Mouse (Mus musculus): Measurements from ENCODE around the gene Dlgap5. TPM values are rescaled to one million over a fixed set of nuclear protein-coding genes. Genes with fewer than 3 reads are reported as not detected.
A peak's percentile ranks its signal among the peaks of the same experiment; 100 is the strongest.

Gene Dlgap5
- polyA plus RNA-seq, 1 experiment = 5.9 TPM

GRCm38 (mm10) chr14:47419034-47419625 is 923 bp upstream of the Dlgap5 start:
- no peaks in the 10 kb centered on the region for H3K27me3 ChIP-seq (ENCODE audit: control insufficient read depth, insufficient read depth, low read length)
- peaks cover 18% of the 10 kb centered on the region for H3K4me1 ChIP-seq (ENCODE audit: control insufficient read depth, insufficient read depth, low read length)
- no peak for TF ChIP-seq CTCF (IDR thresholded peaks at IDR 0.05; ENCODE audit: control insufficient read depth, insufficient read depth, insufficient replicate concordance, low read depth, low read length)
- TF ChIP-seq POLR2A (IDR thresholded peaks at IDR 0.05; ENCODE audit: control insufficient read depth, low read depth, low read length) = no peak
- H3K27ac ChIP-seq (ENCODE audit: control insufficient read depth, insufficient read depth, low read depth, low read length) = peak overlapping the region; percentile 79
- no peaks in the 10 kb centered on the region for H3K36me3 ChIP-seq (ENCODE audit: control insufficient read depth, insufficient read depth, low read length)
- H3K4me3 ChIP-seq (ENCODE audit: control insufficient read depth, low read depth, low read length) = peak overlapping the region; percentile 95

DNA sequence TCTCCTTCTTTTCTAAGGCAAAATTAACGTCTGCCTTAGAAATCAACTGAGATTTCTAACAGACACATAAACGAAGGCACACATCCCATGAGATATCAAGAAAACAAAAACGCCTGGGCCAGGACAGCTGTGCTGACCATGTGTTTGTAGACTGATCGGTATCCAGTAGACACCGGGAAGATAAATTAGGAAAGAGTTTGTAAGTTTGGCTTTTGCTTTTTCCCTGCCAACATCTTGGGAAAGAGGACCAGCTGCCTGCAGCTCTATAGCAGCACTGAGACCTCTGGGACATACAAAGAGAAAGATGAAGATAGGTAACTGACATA is 422 bp upstream of the Dlgap5 start:
- H3K27ac ChIP-seq (ENCODE audit: control insufficient read depth, insufficient read depth, low read depth, low read length) = peak overlapping the region; percentile 79
- H3K27me3 ChIP-seq (ENCODE audit: control insufficient read depth, insufficient read depth, low read length) = no peaks in the 10 kb centered on the region
- no peaks in the 10 kb centered on the region for H3K36me3 ChIP-seq (ENCODE audit: control insufficient read depth, insufficient read depth, low read length)
- TF ChIP-seq CTCF (IDR thresholded peaks at IDR 0.05; ENCODE audit: control insufficient read depth, insufficient read depth, insufficient replicate concordance, low read depth, low read length) (no peak), POLR2A (IDR thresholded peaks at IDR 0.05; ENCODE audit: control insufficient read depth, low read depth, low read length) (no peak)
- H3K4me1 ChIP-seq (ENCODE audit: control insufficient read depth, insufficient read depth, low read length) = peaks cover 18% of the 10 kb centered on the region
- H3K4me3 ChIP-seq (ENCODE audit: control insufficient read depth, low read depth, low read length) = peak overlapping the region; percentile 95

- Histone ChIP-seq H3K4me1 (ENCODE audit: control insufficient read depth, insufficient read depth, low read length) (peaks cover 18% of the 10 kb centered on the region), H3K27ac (ENCODE audit: control insufficient read depth, insufficient read depth, low read depth, low read length) (no peak overlapping the region), H3K27me3 (ENCODE audit: control insufficient read depth, insufficient read depth, low read length) (no peaks in the 10 kb centered on the region), H3K4me3 (ENCODE audit: control insufficient read depth, low read depth, low read length) (peak overlapping the region; percentile 13), H3K36me3 (ENCODE audit: control insufficient read depth, insufficient read depth, low read length) (no peaks in the 10 kb centered on the region)
- TF ChIP-seq POLR2A (IDR thresholded peaks at IDR 0.05; ENCODE audit: control insufficient read depth, low read depth, low read length) (no peak), CTCF (IDR thresholded peaks at IDR 0.05; ENCODE audit: control insufficient read depth, insufficient read depth, insufficient replicate concordance, low read depth, low read length) (no peak)
Observed at GRCm38 (mm10) chr14:47417346-47417745, 861 bp downstream of the Dlgap5 start.

DNA sequence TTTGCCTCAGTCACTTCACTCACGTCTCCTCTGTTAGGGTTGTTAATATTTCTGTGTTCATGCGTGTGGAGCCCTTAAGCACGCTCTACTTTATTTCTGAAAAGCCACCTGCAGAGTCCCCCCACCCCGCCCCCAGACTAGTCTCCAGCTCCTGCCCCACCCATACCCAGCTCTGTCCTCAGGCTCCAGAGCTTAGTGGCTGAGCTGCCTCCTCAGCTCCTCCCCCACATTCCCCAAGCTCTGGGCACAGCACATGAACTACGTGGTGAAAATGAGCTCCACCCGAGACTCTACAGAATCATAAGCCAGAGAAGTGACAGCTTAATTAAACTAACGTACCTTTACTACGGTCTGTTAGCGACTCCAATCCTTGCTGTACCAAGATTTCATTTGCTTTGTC is 12.2 kb downstream of the Dlgap5 start:
- Histone ChIP-seq H3K4me1 (ENCODE audit: control insufficient read depth, insufficient read depth, low read length) (no peaks in the 10 kb centered on the region), H3K27ac (ENCODE audit: control insufficient read depth, insufficient read depth, low read depth, low read length) (no peak overlapping the region), H3K27me3 (ENCODE audit: control insufficient read depth, insufficient read depth, low read length) (no peaks in the 10 kb centered on the region), H3K4me3 (ENCODE audit: control insufficient read depth, low read depth, low read length) (no peak overlapping the region), H3K36me3 (ENCODE audit: control insufficient read depth, insufficient read depth, low read length) (no peaks in the 10 kb centered on the region; the same call in 1 of the 2 replicates)
- no peak for TF ChIP-seq POLR2A (IDR thresholded peaks at IDR 0.05; ENCODE audit: control insufficient read depth, low read depth, low read length)

GRCm38 (mm10) chr14:47402735-47403134 is 15.5 kb downstream of the Dlgap5 start:
- Histone ChIP-seq H3K27me3 (ENCODE audit: control insufficient read depth, insufficient read depth, low read length) (no peaks in the 10 kb centered on the region), H3K4me1 (ENCODE audit: control insufficient read depth, insufficient read depth, low read length) (no peaks in the 10 kb centered on the region), H3K4me3 (ENCODE audit: control insufficient read depth, low read depth, low read length) (no peak overlapping the region), H3K27ac (ENCODE audit: control insufficient read depth, insufficient read depth, low read depth, low read length) (no peak overlapping the region), H3K36me3 (ENCODE audit: control insufficient read depth, insufficient read depth, low read length) (no peaks in the 10 kb centered on the region; the same call in 1 of the 2 replicates)
- TF ChIP-seq CTCF (IDR thresholded peaks at IDR 0.05; ENCODE audit: control insufficient read depth, insufficient read depth, insufficient replicate concordance, low read depth, low read length) = no peak
- TF ChIP-seq POLR2A (IDR thresholded peaks at IDR 0.05; ENCODE audit: control insufficient read depth, low read depth, low read length) = no peak

GRCm38 (mm10) chr14:47396165-47396652 is 22.0 kb downstream of the Dlgap5 start:
- H3K36me3 ChIP-seq (ENCODE audit: control insufficient read depth, insufficient read depth, low read length) = peaks cover 2% of the 10 kb centered on the region; the same call in 1 of the 2 replicates
- TF ChIP-seq CTCF (IDR thresholded peaks at IDR 0.05; ENCODE audit: control insufficient read depth, insufficient read depth, insufficient replicate concordance, low read depth, low read length) (peak; percentile 44; the same call in 1 of the 2 replicates), POLR2A (IDR thresholded peaks at IDR 0.05; ENCODE audit: control insufficient read depth, low read depth, low read length) (no peak)
- H3K4me3 ChIP-seq (ENCODE audit: control insufficient read depth, low read depth, low read length) = no peak overlapping the region
- no peaks in the 10 kb centered on the region for H3K27me3 ChIP-seq (ENCODE audit: control insufficient read depth, insufficient read depth, low read length)
- no peaks in the 10 kb centered on the region for H3K4me1 ChIP-seq (ENCODE audit: control insufficient read depth, insufficient read depth, low read length)
- H3K27ac ChIP-seq (ENCODE audit: control insufficient read depth, insufficient read depth, low read depth, low read length) = no peak overlapping the region

GRCm38 (mm10) chr14:47395462-47396026 is 22.7 kb downstream of the Dlgap5 start:
- Histone ChIP-seq H3K36me3 (ENCODE audit: control insufficient read depth, insufficient read depth, low read length) (peaks cover 2% of the 10 kb centered on the region; the same call in 1 of the 2 replicates), H3K27ac (ENCODE audit: control insufficient read depth, insufficient read depth, low read depth, low read length) (no peak overlapping the region), H3K27me3 (ENCODE audit: control insufficient read depth, insufficient read depth, low read length) (no peaks in the 10 kb centered on the region), H3K4me3 (ENCODE audit: control insufficient read depth, low read depth, low read length) (no peak overlapping the region), H3K4me1 (ENCODE audit: control insufficient read depth, insufficient read depth, low read length) (no peaks in the 10 kb centered on the region)
- no peak for TF ChIP-seq CTCF (IDR thresholded peaks at IDR 0.05; ENCODE audit: control insufficient read depth, insufficient read depth, insufficient replicate concordance, low read depth, low read length)
- no peak for TF ChIP-seq POLR2A (IDR thresholded peaks at IDR 0.05; ENCODE audit: control insufficient read depth, low read depth, low read length)
